Mouse (Mus musculus) lung, postnatal 4 days (tissue): ENCODE measurements at regions not wholly inside any gene's neighbourhood (a gene's known extent, or its start where the extent isn't known, plus 50 kb on each side); places are given as distances from the start of the nearest gene placed in this dataset.

ENCODE experiments used
- DNase-seq, 2 experiments: peaks; one replicate each; pipeline ENCODE4 v3.0.0; 2021

- peak; percentile 46 to 64 for DNase-seq
Observed at GRCm38 (mm10) chrX:6261469-6261868, 59.1 kb downstream of the Bmp15 start.

GRCm38 (mm10) chrX:6258523-6258922 lies 62.0 kb downstream of the Bmp15 start:
- DNase-seq: no peak

DNA sequence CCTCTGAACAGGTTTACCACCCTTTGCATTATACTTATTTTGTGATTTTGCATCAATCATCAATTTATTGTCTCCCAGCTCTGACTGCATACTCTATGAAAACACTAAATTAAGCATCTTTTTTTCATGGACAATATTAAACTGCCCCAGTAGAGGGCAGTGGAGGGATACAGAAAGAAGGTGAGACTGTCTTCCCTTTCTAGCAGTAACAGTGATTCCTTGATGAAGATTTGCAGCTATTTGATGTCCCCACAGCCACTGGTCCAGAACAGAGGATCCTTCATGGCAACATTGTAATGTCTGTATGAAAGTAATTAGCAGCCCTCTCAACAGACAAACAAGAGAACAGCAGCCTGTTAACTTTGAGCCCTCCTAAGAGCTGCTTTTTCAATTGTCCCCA lies 66.5 kb downstream of the Bmp15 start:
- DNase-seq: no peak

- no peak for DNase-seq
Observed at GRCm38 (mm10) chrX:6252873-6253272, 67.6 kb downstream of the Bmp15 start.
